Mouse (Mus musculus): ENCODE data around the gene Adk.
A peak's percentile ranks its signal among the peaks of the same experiment; 100 is the strongest.

GRCm38 (mm10) chr14:21115888-21116460, 63.6 kb downstream of the Adk start:
- TF ChIP-seq RAD21 (IDR thresholded peaks at IDR 0.05; ENCODE audit: low read depth, low read length) (peak; percentile 65), MYC (IDR thresholded peaks at IDR 0.05; ENCODE audit: low read depth, low read length) (no peak)
